Mouse (Mus musculus) left cerebral cortex, adult 18-20 months (tissue): ENCODE measurements around the gene Dock9. TPM values are rescaled to one million over a fixed set of nuclear protein-coding genes. Genes with fewer than 3 reads are reported as not detected.

Experiments used
- DNase-seq, 2 experiments: peaks; one replicate each; pipeline ENCODE4 v3.0.0; 2021 to 2022; ENCODE audit warnings: low spot score in 2 of 2, mixed read lengths in 1 of 2
- total RNA-seq, 2 experiments: library from RNA; stranded (reverse); gene quantifications; 2 replicates each; pipeline ENCODE4 v1.2.3; 2021

Dock9 gene
- total RNA-seq, 2 experiments from 2014 or later, result 72.2 to 76.3 TPM

- no peak for DNase-seq
Observed at GRCm38 (mm10) chr14:121541262-121541661, 256.4 kb downstream of the Dock9 start.

GRCm38 (mm10) chr14:121534501-121534900 lies 263.1 kb downstream of the Dock9 start:
- no peak for DNase-seq

GRCm38 (mm10) chr14:121530853-121531252 lies 266.8 kb downstream of the Dock9 start:
- DNase-seq, result no peak

GRCm38 (mm10) chr14:121527883-121528282 lies 269.8 kb downstream of the Dock9 start:
- no peak for DNase-seq

GRCm38 (mm10) chr14:121527201-121527600 lies 270.4 kb downstream of the Dock9 start:
- DNase-seq, result no peak

GRCm38 (mm10) chr14:121521709-121522108 lies 275.9 kb downstream of the Dock9 start:
- no peak for DNase-seq

- no peak for DNase-seq
Observed at GRCm38 (mm10) chr14:121516881-121517280, 280.8 kb downstream of the Dock9 start.

GRCm38 (mm10) chr14:121508929-121509328 lies 288.7 kb downstream of the Dock9 start:
- DNase-seq, result no peak

- no peak for DNase-seq
Observed at GRCm38 (mm10) chr14:121506336-121506735, 291.3 kb downstream of the Dock9 start.

- no peak for DNase-seq
Observed at GRCm38 (mm10) chr14:121505485-121505860, 292.2 kb downstream of the Dock9 start.

- no peak for DNase-seq
Observed at GRCm38 (mm10) chr14:121504781-121505484, 292.7 kb downstream of the Dock9 start, which contains the start of gene Slc15a1. TSS of gene Slc15a1 (minus strand) at chr14:121505252.

GRCm38 (mm10) chr14:121500577-121500976 lies 297.1 kb downstream of the Dock9 start:
- DNase-seq, result no peak

GRCm38 (mm10) chr14:121499769-121500168 lies 297.9 kb downstream of the Dock9 start:
- no peak for DNase-seq

- no peak for DNase-seq
Observed at GRCm38 (mm10) chr14:121497800-121498199, 299.8 kb downstream of the Dock9 start.

- no peak for DNase-seq
Observed at GRCm38 (mm10) chr14:121495741-121496140, 301.9 kb downstream of the Dock9 start.

GRCm38 (mm10) chr14:121495120-121495519 lies 302.5 kb downstream of the Dock9 start:
- no peak for DNase-seq

GRCm38 (mm10) chr14:121494238-121494637 lies 303.4 kb downstream of the Dock9 start:
- DNase-seq, result no peak

GRCm38 (mm10) chr14:121493712-121494111 lies 303.9 kb downstream of the Dock9 start:
- no peak for DNase-seq

GRCm38 (mm10) chr14:121492328-121492727 lies 305.3 kb downstream of the Dock9 start:
- no peak for DNase-seq
